Mouse (Mus musculus) erythroblast, embryonic 14.5 days (primary cell): ENCODE measurements around the gene Trip13.

Source experiments
- GATA1 ChIP-seq: IDR thresholded peaks from 2 replicates; pipeline ENCODE4 v1.6.1; 2012; ENCODE audit warnings: low read length, inconsistent platforms, mixed read lengths
- TAL1 ChIP-seq: IDR thresholded peaks from 3 replicates; pipeline ENCODE4 v1.6.1; 2012; ENCODE audit warnings: low read length, inconsistent platforms, mixed read lengths

GRCm38 (mm10) chr13:73974523-73974922 is 36.9 kb upstream of the Trip13 start:
- TF ChIP-seq TAL1 (no peak), GATA1 (no peak)
